Mouse (Mus musculus): ENCODE results near the gene Rasgef1b.

- TF ChIP-seq E2F4 (IDR thresholded peaks at IDR 0.05; ENCODE audit: insufficient read depth) (no peak), MYOG (IDR thresholded peaks at IDR 0.05; ENCODE audit: control insufficient read depth in 1 of 3, insufficient read depth in 1 of 3, insufficient read length in 2 of 3, low read depth in 2 of 3) (no peak), USF1 (IDR thresholded peaks at IDR 0.05; ENCODE audit: low read depth) (no peak), MAX (IDR thresholded peaks at IDR 0.05; ENCODE audit: low read depth) (no peak), CEBPB (IDR thresholded peaks at IDR 0.05; ENCODE audit: insufficient read depth, poor library complexity, severe bottlenecking) (no peak), REST (IDR thresholded peaks at IDR 0.05; ENCODE audit: insufficient read depth, insufficient read length) (no peak), POLR2A (IDR thresholded peaks at IDR 0.05; ENCODE audit: insufficient read length, low read depth) (no peak)
These were observed 462.6 kb downstream of the Rasgef1b start for GRCm38 (mm10) chr5:99266301-99266700.
